Mouse (Mus musculus): ENCODE data around the gene Fkbp6. TPM values are rescaled to one million over a fixed set of nuclear protein-coding genes. Genes with fewer than 3 reads are reported as not detected.

Gene Fkbp6
- 8.4 TPM for polyA plus RNA-seq (2014; fragmentation: Illumina TruSeq; extraction: RNeasy Lipid Tissue Mini Kit (QIAGEN cat#74804); ENCODE audit: low read depth, low replicate concordance)

DNA sequence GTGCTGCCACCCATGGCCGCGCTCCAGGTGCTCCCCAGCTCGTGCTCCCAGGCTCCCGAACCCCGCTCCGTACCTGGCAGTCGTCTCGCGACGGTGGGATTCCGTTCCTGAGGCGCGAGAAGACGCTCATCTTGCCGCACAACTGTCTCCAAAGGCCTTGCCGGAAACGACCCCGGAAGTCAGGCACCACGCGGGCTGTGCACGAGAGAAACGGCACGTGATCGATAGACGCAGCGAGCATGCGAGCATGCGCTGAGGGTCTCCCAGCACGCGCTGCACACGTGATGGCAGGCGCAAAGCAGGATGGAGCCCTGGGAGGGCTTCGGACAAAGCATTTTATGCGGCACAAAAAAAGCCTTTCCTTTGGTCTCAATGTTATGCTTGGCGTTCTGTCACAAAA is at the start of gene Fkbp6:
TSS of gene Fkbp6 (minus strand) at position 183 of the 400 bp plus-strand sequence.

GRCm38 (mm10) chr5:135394004-135394823 is 44.4 kb upstream of the Fkbp6 start, which contains the start of gene Pom121:
Gene Pom121, minus strand, starts transcription at chr5:135394546.

GRCm38 (mm10) chr5:135369787-135370654 is 20.2 kb upstream of the Fkbp6 start, which contains the start of gene Nsun5:
Gene Nsun5, plus strand, starts transcription at chr5:135369953.

DNA sequence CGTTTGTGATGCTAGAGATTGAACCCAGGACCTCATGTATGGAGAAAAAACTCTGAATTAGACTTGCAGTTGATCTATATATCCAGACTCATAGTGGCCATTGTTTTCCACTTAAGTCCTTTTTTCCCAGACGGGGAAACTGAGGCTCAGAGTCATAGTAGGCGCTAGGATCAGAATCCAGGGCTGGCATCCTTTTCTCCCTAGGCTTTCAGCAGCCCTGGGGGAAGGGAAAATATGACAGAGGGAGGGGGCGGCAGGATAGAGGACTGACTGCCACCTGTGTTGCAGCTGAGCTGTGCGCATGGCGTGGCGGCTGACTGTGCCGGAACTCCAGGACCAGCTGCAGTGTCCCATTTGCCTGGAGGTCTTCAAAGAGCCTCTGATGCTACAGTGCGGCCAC is 3.2 kb upstream of the Fkbp6 start, which contains the start of gene Trim50:
TSS of gene Trim50 (plus strand) at position 301 of the 400 bp plus-strand sequence.

GRCm38 (mm10) chr5:135251079-135251454 is 98.8 kb downstream of the Fkbp6 start, which contains the start of gene Fzd9:
Gene Fzd9, minus strand, starts transcription at chr5:135251230.

Other genes starting within 250 kb of the Fkbp6 start
- gene Tbl2, start 200.4 kb downstream of the Fkbp6 start, polyA plus RNA-seq (2014; fragmentation: Illumina TruSeq; extraction: RNeasy Lipid Tissue Mini Kit (QIAGEN cat#74804); ENCODE audit: low read depth, low replicate concordance) = 12.1 TPM
- 13.1 TPM for gene Bcl7b, start 181.8 kb downstream of the Fkbp6 start, polyA plus RNA-seq (2014; fragmentation: Illumina TruSeq; extraction: RNeasy Lipid Tissue Mini Kit (QIAGEN cat#74804); ENCODE audit: low read depth, low replicate concordance)
- 17.9 TPM for gene Baz1b, start 162.8 kb downstream of the Fkbp6 start, polyA plus RNA-seq (2014; fragmentation: Illumina TruSeq; extraction: RNeasy Lipid Tissue Mini Kit (QIAGEN cat#74804); ENCODE audit: low read depth, low replicate concordance)
- gene Fzd9, start 98.8 kb downstream of the Fkbp6 start, polyA plus RNA-seq (2014; fragmentation: Illumina TruSeq; extraction: RNeasy Lipid Tissue Mini Kit (QIAGEN cat#74804); ENCODE audit: low read depth, low replicate concordance) = 0.08 TPM
- gene Trim50, start 3.3 kb upstream of the Fkbp6 start, polyA plus RNA-seq (2014; fragmentation: Illumina TruSeq; extraction: RNeasy Lipid Tissue Mini Kit (QIAGEN cat#74804); ENCODE audit: low read depth, low replicate concordance) = not detected
- gene Nsun5, start 19.9 kb upstream of the Fkbp6 start, polyA plus RNA-seq (2014; fragmentation: Illumina TruSeq; extraction: RNeasy Lipid Tissue Mini Kit (QIAGEN cat#74804); ENCODE audit: low read depth, low replicate concordance) = 1.9 TPM
- gene Pom121, start 44.5 kb upstream of the Fkbp6 start, polyA plus RNA-seq (2014; fragmentation: Illumina TruSeq; extraction: RNeasy Lipid Tissue Mini Kit (QIAGEN cat#74804); ENCODE audit: low read depth, low replicate concordance) = 8.2 TPM
- gene Hip1, start 195.1 kb upstream of the Fkbp6 start, polyA plus RNA-seq (2014; fragmentation: Illumina TruSeq; extraction: RNeasy Lipid Tissue Mini Kit (QIAGEN cat#74804); ENCODE audit: low read depth, low replicate concordance) = 7.3 TPM
- gene Ccl26, start 213.5 kb upstream of the Fkbp6 start, polyA plus RNA-seq (2014; fragmentation: Illumina TruSeq; extraction: RNeasy Lipid Tissue Mini Kit (QIAGEN cat#74804); ENCODE audit: low read depth, low replicate concordance) = not detected
- 0.27 TPM for gene Ccl24, start 223.0 kb upstream of the Fkbp6 start, polyA plus RNA-seq (2014; fragmentation: Illumina TruSeq; extraction: RNeasy Lipid Tissue Mini Kit (QIAGEN cat#74804); ENCODE audit: low read depth, low replicate concordance)